Mouse (Mus musculus) cerebellum, adult 2 months (tissue): ENCODE results near the gene 4930595D18Rik.

Experiments
- CTCF ChIP-seq: fragments of 200-500 bp; IDR thresholded peaks from 2 replicates; pipeline ENCODE4 v1.5.1; 2011; ENCODE audit warnings: low read depth, mild to moderate bottlenecking, control low read depth, low read length, moderate library complexity, borderline replicate concordance; ENCODE audit not compliant: insufficient read depth
- POLR2A ChIP-seq: fragments of 200-500 bp; IDR thresholded peaks from 2 replicates; pipeline ENCODE4 v1.6.1; 2011; ENCODE audit warnings: low read length, control low read depth, borderline replicate concordance; ENCODE audit not compliant: insufficient read depth

DNA sequence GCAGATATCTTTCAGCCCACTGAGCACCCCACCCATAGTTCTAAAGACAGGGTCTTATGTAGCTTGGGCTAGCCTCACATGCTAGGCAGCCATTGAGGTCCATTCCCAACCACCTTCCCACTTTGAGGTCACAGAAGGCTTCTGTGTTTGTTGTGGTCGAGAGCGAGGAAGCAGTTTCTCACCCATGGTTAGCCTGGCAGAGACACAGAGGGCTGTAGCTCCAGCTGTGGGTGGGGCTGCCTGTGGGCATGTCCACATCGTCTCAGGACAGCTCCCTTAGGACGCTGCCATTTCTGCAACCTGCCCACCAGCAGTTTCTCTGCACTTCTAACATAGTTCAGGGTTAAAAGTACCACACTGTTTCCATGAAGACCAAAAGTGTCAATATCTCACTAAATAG is 43.1 kb upstream of the 4930595D18Rik start:
- no peak for TF ChIP-seq CTCF
- TF ChIP-seq POLR2A = no peak
